Mouse (Mus musculus) kidney, postnatal 0 days (tissue): Measurements from ENCODE around the gene Gcsam. TPM values are rescaled to one million over a fixed set of nuclear protein-coding genes. Genes with fewer than 3 reads are reported as not detected.
A peak's percentile ranks its signal among the peaks of the same experiment; 100 is the strongest.

Experiments used
- ATAC-seq: fragments of 200-750 bp; cut with Nextera tagmentation; replicated peaks from 2 replicates; pipeline ENCODE4 v1.8.0; 2017; ENCODE audit warnings: low read depth, moderate number of reproducible peaks, moderate TSS enrichment, moderate library complexity; ENCODE audit not compliant: low FRiP score
- DNase-seq: peaks from one replicate; pipeline ENCODE4 v3.0.0-alpha.2; 2016; ENCODE audit warnings: low spot score
- H3K27ac ChIP-seq: fragments of 300-500 bp; sonication (generic); 2 replicates; pipeline ENCODE4 v1.5.1; 2014; ENCODE audit warnings: mild to moderate bottlenecking
- H3K27me3 ChIP-seq: fragments of 300-500 bp; sonication (generic); 2 replicates; pipeline ENCODE4 v1.6.1; 2014; ENCODE audit warnings: low read length, mixed read lengths; ENCODE audit not compliant: insufficient read depth
- H3K36me3 ChIP-seq: fragments of 300-500 bp; sonication (generic); 2 replicates; pipeline ENCODE4 v1.6.1; 2014; ENCODE audit warnings: low read length, mixed read lengths; ENCODE audit not compliant: insufficient read depth
- H3K4me1 ChIP-seq: fragments of 300-500 bp; sonication (generic); replicated peaks from 2 replicates; pipeline ENCODE4 v1.6.1; 2014; ENCODE audit warnings: antibody characterized with exemption, low read length, mixed read lengths; ENCODE audit not compliant: insufficient read depth
- H3K4me2 ChIP-seq: fragments of 300-500 bp; sonication (generic); 2 replicates; pipeline ENCODE4 v1.6.1; 2014; ENCODE audit warnings: mild to moderate bottlenecking, low read length, moderate library complexity, mixed read lengths
- H3K4me3 ChIP-seq: fragments of 300-500 bp; sonication (generic); replicated peaks from 2 replicates; pipeline ENCODE4 v1.5.1; 2014; ENCODE audit warnings: low read depth, low read length
- H3K9ac ChIP-seq: fragments of 300-500 bp; sonication (generic); 2 replicates; pipeline ENCODE4 v1.6.1; 2014; ENCODE audit warnings: low read depth, low read length
- H3K9me3 ChIP-seq: fragments of 300-500 bp; sonication (generic); replicated peaks from 2 replicates; pipeline ENCODE4 v1.6.1; 2016; ENCODE audit warnings: low read length, inconsistent platforms, mixed read lengths
- CTCF ChIP-seq: IDR thresholded peaks from 2 replicates; pipeline ENCODE4 v1.5.1; 2016; ENCODE audit warnings: antibody characterized with exemption, low read depth, mild to moderate bottlenecking, moderate library complexity
- WGBS: fragments of 180-500 bp; shearing (Covaris S2); extraction: QIAGEN DNeasy Blood & Tissue Kit; methylation state at CpG from one replicate; pipeline ENCODE4 v1.1.7; 2014; 5-methylcytosine and 5-hydroxymethylcytosine counted together
- polyA plus RNA-seq: library from polyadenylated mRNA; unstranded; fragments of >200 nt; fragmentation: Nextera tagmentation; extraction: Ambion mirVana; gene quantifications from 2 replicates; pipeline ENCODE4 v1.2.1, GENCODE M21; 2015

Gene Gcsam
- polyA plus RNA-seq, 1 experiment from 2014 or later = 0.16 TPM

DNA sequence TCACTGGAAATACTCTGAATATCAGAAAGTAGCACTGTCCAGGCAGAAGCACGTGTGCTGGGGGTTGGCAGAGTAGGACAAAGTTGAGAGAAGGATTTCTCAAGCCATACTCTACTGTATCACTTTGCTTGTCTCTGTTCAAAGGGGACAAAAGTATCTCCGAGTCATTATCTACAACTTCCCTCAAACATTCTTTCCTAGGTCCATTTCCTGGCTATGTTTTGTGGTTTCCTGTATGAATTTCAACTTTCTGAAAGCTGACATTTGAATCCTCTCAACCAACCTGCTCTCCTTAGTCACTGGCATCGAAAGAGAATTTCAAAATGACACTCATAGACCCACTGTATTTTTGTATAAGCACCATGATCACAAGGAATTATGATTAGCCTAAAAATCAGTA is 58.0 kb downstream of the Gcsam start:
- WGBS = 66% methylated on average over 3 of the region's 3 CpGs
- Histone ChIP-seq H3K4me1 (no peaks in the 10 kb centered on the region), H3K9me3 (no peaks in the 10 kb centered on the region), H3K4me2 (no peak overlapping the region), H3K36me3 (no peaks in the 10 kb centered on the region), H3K4me3 (no peak overlapping the region), H3K27ac (no peak overlapping the region), H3K9ac (no peak overlapping the region), H3K27me3 (no peaks in the 10 kb centered on the region)
- TF ChIP-seq CTCF = no peak
- ATAC-seq = no peak
- DNase-seq = no peak

- H3K4me3 ChIP-seq = no peak overlapping the region
- no peak overlapping the region for H3K27ac ChIP-seq
- 16% methylated on average over 4 of the region's 4 CpGs for WGBS
- ATAC-seq = peak; percentile 61
- no peaks in the 10 kb centered on the region for H3K36me3 ChIP-seq
- peak; percentile 46 for DNase-seq
- no peaks in the 10 kb centered on the region for H3K27me3 ChIP-seq
- no peak overlapping the region for H3K4me2 ChIP-seq
- no peaks in the 10 kb centered on the region for H3K4me1 ChIP-seq
- H3K9ac ChIP-seq = no peak overlapping the region
- no peak for TF ChIP-seq CTCF
- H3K9me3 ChIP-seq = no peaks in the 10 kb centered on the region
Measured at GRCm38 (mm10) chr16:45670005-45670404, 59.8 kb downstream of the Gcsam start.

Other genes starting within 250 kb of the Gcsam start
- 82.2 and 104 TPM in 2 replicates for gene Cd200, start 201.3 kb upstream of the Gcsam start, polyA plus RNA-seq
- 0.47 and 0.49 TPM in 2 replicates for gene Gm609, start 117.4 kb upstream of the Gcsam start, polyA plus RNA-seq
- 2.2 and 2.7 TPM in 2 replicates for gene Gm17783, start 78.3 kb upstream of the Gcsam start, polyA plus RNA-seq
- not detected in 2 replicates for gene Slc9c1, start 75.1 kb upstream of the Gcsam start, polyA plus RNA-seq
- gene BC016579, start 43.7 kb downstream of the Gcsam start, polyA plus RNA-seq = 0.32 and 0.54 TPM in 2 replicates
- 0.20 and 0.21 TPM in 2 replicates for gene Tmprss7, start 83.3 kb downstream of the Gcsam start, polyA plus RNA-seq
- 1.9 and 2.6 TPM in 2 replicates for gene Tagln3, start 114.2 kb downstream of the Gcsam start, polyA plus RNA-seq
- 35.5 and 38.0 TPM in 2 replicates for gene Abhd10, start 132.6 kb downstream of the Gcsam start, polyA plus RNA-seq